Mouse (Mus musculus) heart, embryonic 11.5 days (tissue): Measurements from ENCODE around the gene Gm45062. TPM values are rescaled to one million over a fixed set of nuclear protein-coding genes. Genes with fewer than 3 reads are reported as not detected.

Experiments used
- ATAC-seq: fragments of 200-750 bp; cut with Nextera tagmentation; replicated peaks from 2 replicates; pipeline ENCODE4 v1.8.0; 2017; ENCODE audit warnings: moderate library complexity; ENCODE audit not compliant: insufficient number of reproducible peaks, low FRiP score, low TSS enrichment
- H3K27ac ChIP-seq: fragments of 300-500 bp; sonication (generic); 2 replicates; pipeline ENCODE4 v1.5.1; 2014; ENCODE audit warnings: mild to moderate bottlenecking, low read depth, low read length
- H3K27me3 ChIP-seq: fragments of 300-500 bp; sonication (generic); 2 replicates; pipeline ENCODE4 v1.6.1; 2014; ENCODE audit warnings: mild to moderate bottlenecking, low read length, mixed read lengths; ENCODE audit not compliant: control insufficient read depth, insufficient read depth
- H3K36me3 ChIP-seq: fragments of 300-500 bp; sonication (generic); 2 replicates; pipeline ENCODE4 v1.6.1; 2014; ENCODE audit warnings: mild to moderate bottlenecking, low read length, moderate library complexity, mixed read lengths; ENCODE audit not compliant: control insufficient read depth, insufficient read depth
- H3K4me1 ChIP-seq: fragments of 300-500 bp; sonication (generic); 2 replicates; pipeline ENCODE4 v1.6.1; 2014; ENCODE audit warnings: low read length; ENCODE audit not compliant: control insufficient read depth, insufficient read depth
- H3K4me2 ChIP-seq: fragments of 300-500 bp; sonication (generic); 2 replicates; pipeline ENCODE4 v1.6.1; 2014; ENCODE audit warnings: mild to moderate bottlenecking, moderate library complexity
- H3K4me3 ChIP-seq: fragments of 300-500 bp; sonication (generic); 2 replicates; pipeline ENCODE4 v1.5.1; 2014; ENCODE audit warnings: low read depth, low read length
- H3K9ac ChIP-seq: fragments of 300-500 bp; sonication (generic); 2 replicates; pipeline ENCODE4 v1.6.1; 2014; ENCODE audit warnings: mild to moderate bottlenecking, low read depth, low read length, moderate library complexity
- H3K9me3 ChIP-seq: fragments of 300-500 bp; sonication (generic); replicated peaks from 2 replicates; pipeline ENCODE4 v1.6.1; 2016; ENCODE audit warnings: low read length; ENCODE audit not compliant: control insufficient read depth
- WGBS: fragments of 180-500 bp; shearing (Covaris S2); extraction: QIAGEN DNeasy Blood & Tissue Kit; methylation state at CpG from one replicate; pipeline ENCODE4 v1.1.7; 2014; ENCODE audit not compliant: insufficient replicate concordance; 5-methylcytosine and 5-hydroxymethylcytosine counted together
- polyA plus RNA-seq: library from polyadenylated mRNA; unstranded; fragments of >200 nt; fragmentation: Nextera tagmentation; extraction: Ambion mirVana; gene quantifications from 2 replicates; pipeline ENCODE4 v1.2.1, GENCODE M21; 2014

The Gm45062 gene
- polyA plus RNA-seq, 1 experiment from 2014 or later = 6.8 TPM

GRCm38 (mm10) chr6:8408332-8408731, 149.1 kb downstream of the Gm45062 start:
- WGBS = 68% methylated on average over 2 of the region's 2 CpGs
- Histone ChIP-seq H3K36me3 (no peaks in the 10 kb centered on the region), H3K27ac (no peak overlapping the region), H3K4me2 (no peak overlapping the region), H3K27me3 (no peaks in the 10 kb centered on the region), H3K9me3 (no peaks in the 10 kb centered on the region), H3K9ac (no peak overlapping the region), H3K4me3 (no peak overlapping the region), H3K4me1 (no peaks in the 10 kb centered on the region)
- ATAC-seq = no peak

- no peaks in the 10 kb centered on the region for H3K4me1 ChIP-seq
- H3K27ac ChIP-seq = no peak overlapping the region
- WGBS = 54% methylated on average over 4 of the region's 4 CpGs
- no peaks in the 10 kb centered on the region for H3K9me3 ChIP-seq
- no peak overlapping the region for H3K4me2 ChIP-seq
- H3K4me3 ChIP-seq = no peak overlapping the region
- ATAC-seq = peak; percentile 72
- H3K27me3 ChIP-seq = no peaks in the 10 kb centered on the region
- no peaks in the 10 kb centered on the region for H3K36me3 ChIP-seq
- H3K9ac ChIP-seq = no peak overlapping the region
These were observed 150.6 kb downstream of the Gm45062 start for GRCm38 (mm10) chr6:8409865-8410264.

- 79% methylated on average over 10 of the region's 10 CpGs for WGBS
- no peak for ATAC-seq
- Histone ChIP-seq H3K4me1 (no peaks in the 10 kb centered on the region), H3K4me3 (no peak overlapping the region), H3K36me3 (no peaks in the 10 kb centered on the region), H3K27ac (no peak overlapping the region), H3K9ac (no peak overlapping the region), H3K9me3 (no peaks in the 10 kb centered on the region), H3K4me2 (no peak overlapping the region), H3K27me3 (no peaks in the 10 kb centered on the region)
These were observed 153.8 kb downstream of the Gm45062 start for GRCm38 (mm10) chr6:8412845-8413598.

- Histone ChIP-seq H3K36me3 (no peaks in the 10 kb centered on the region), H3K27ac (no peak overlapping the region), H3K4me2 (no peak overlapping the region), H3K4me3 (no peak overlapping the region), H3K4me1 (no peaks in the 10 kb centered on the region), H3K9me3 (no peaks in the 10 kb centered on the region), H3K27me3 (no peaks in the 10 kb centered on the region), H3K9ac (no peak overlapping the region)
- WGBS = 58% methylated on average over 9 of the region's 9 CpGs
- no peak for ATAC-seq
These were observed 154.8 kb downstream of the Gm45062 start for GRCm38 (mm10) chr6:8414020-8414419.

- no peak for ATAC-seq
- no peak overlapping the region for H3K4me2 ChIP-seq
- no peaks in the 10 kb centered on the region for H3K27me3 ChIP-seq
- H3K9me3 ChIP-seq = no peaks in the 10 kb centered on the region
- H3K36me3 ChIP-seq = no peaks in the 10 kb centered on the region
- H3K9ac ChIP-seq = no peak overlapping the region
- no peak overlapping the region for H3K27ac ChIP-seq
- 94% methylated on average over 5 of the region's 5 CpGs for WGBS
- H3K4me3 ChIP-seq = no peak overlapping the region
- peaks cover 4% of the 10 kb centered on the region; the same call in 1 of the 2 replicates for H3K4me1 ChIP-seq
These were observed 156.6 kb downstream of the Gm45062 start for GRCm38 (mm10) chr6:8415823-8416222.

- Histone ChIP-seq H3K4me1 (peaks cover 6% of the 10 kb centered on the region; the same call in 1 of the 2 replicates), H3K9ac (no peak overlapping the region), H3K9me3 (no peaks in the 10 kb centered on the region), H3K36me3 (no peaks in the 10 kb centered on the region), H3K27ac (no peak overlapping the region), H3K4me3 (no peak overlapping the region), H3K4me2 (no peak overlapping the region), H3K27me3 (no peaks in the 10 kb centered on the region)
- WGBS = 74% methylated on average over 8 of the region's 8 CpGs
- ATAC-seq = no peak
These were observed 157.7 kb downstream of the Gm45062 start for GRCm38 (mm10) chr6:8416802-8417569.

GRCm38 (mm10) chr6:8419485-8420186, 160.4 kb downstream of the Gm45062 start:
- Histone ChIP-seq H3K36me3 (no peaks in the 10 kb centered on the region), H3K9me3 (no peaks in the 10 kb centered on the region), H3K4me3 (no peak overlapping the region), H3K4me2 (no peak overlapping the region), H3K27ac (no peak overlapping the region), H3K9ac (no peak overlapping the region), H3K27me3 (no peaks in the 10 kb centered on the region), H3K4me1 (peaks cover 11% of the 10 kb centered on the region)
- ATAC-seq = no peak
- WGBS = 53% methylated on average over 4 of the region's 4 CpGs

- H3K4me1 ChIP-seq = peaks cover 11% of the 10 kb centered on the region
- no peak for ATAC-seq
- no peaks in the 10 kb centered on the region for H3K27me3 ChIP-seq
- no peak overlapping the region for H3K9ac ChIP-seq
- no peak overlapping the region for H3K4me3 ChIP-seq
- H3K27ac ChIP-seq = no peak overlapping the region
- no peaks in the 10 kb centered on the region for H3K9me3 ChIP-seq
- H3K36me3 ChIP-seq = no peaks in the 10 kb centered on the region
- 96% methylated on average over 1 of the region's 1 CpGs for WGBS
- no peak overlapping the region for H3K4me2 ChIP-seq
These were observed 160.9 kb downstream of the Gm45062 start for GRCm38 (mm10) chr6:8420187-8420503.
